Mouse (Mus musculus) midbrain, embryonic 13.5 days (tissue): ENCODE measurements at regions not wholly inside any gene's neighbourhood (a gene's known extent, or its start where the extent isn't known, plus 50 kb on each side); places are given as distances from the start of the nearest gene placed in this dataset.

Source experiments
- ATAC-seq: fragments of 200-750 bp; cut with Nextera tagmentation; 2 replicates; pipeline ENCODE4 v1.8.0; 2017; ENCODE audit warnings: mild to moderate bottlenecking, moderate TSS enrichment, moderate library complexity
- H3K27ac ChIP-seq: fragments of 300-500 bp; sonication (generic); 2 replicates; pipeline ENCODE4 v1.5.1; 2015; ENCODE audit warnings: inconsistent platforms, mild to moderate bottlenecking, moderate library complexity
- H3K27me3 ChIP-seq: fragments of 300-500 bp; sonication (generic); 2 replicates; pipeline ENCODE4 v1.6.1; 2015; ENCODE audit warnings: mild to moderate bottlenecking, inconsistent platforms
- H3K36me3 ChIP-seq: fragments of 300-500 bp; sonication (generic); 2 replicates; pipeline ENCODE4 v1.6.1; 2015; ENCODE audit warnings: mild to moderate bottlenecking, inconsistent platforms
- H3K4me1 ChIP-seq: fragments of 300-500 bp; sonication (generic); replicated peaks from 2 replicates; pipeline ENCODE4 v1.6.1; 2015; ENCODE audit warnings: inconsistent platforms
- H3K4me2 ChIP-seq: fragments of 300-500 bp; sonication (generic); replicated peaks from 2 replicates; pipeline ENCODE4 v1.6.1; 2015; ENCODE audit warnings: moderate library complexity, mild to moderate bottlenecking, inconsistent platforms
- H3K4me3 ChIP-seq: fragments of 300-500 bp; sonication (generic); replicated peaks from 2 replicates; pipeline ENCODE4 v1.5.1; 2015; ENCODE audit warnings: mild to moderate bottlenecking, inconsistent platforms
- H3K9ac ChIP-seq: fragments of 300-500 bp; sonication (generic); replicated peaks from 2 replicates; pipeline ENCODE4 v1.6.1; 2015; ENCODE audit warnings: mild to moderate bottlenecking, inconsistent platforms
- H3K9me3 ChIP-seq: fragments of 300-500 bp; sonication (generic); 2 replicates; pipeline ENCODE4 v1.6.1; 2016; ENCODE audit warnings: mild to moderate bottlenecking, inconsistent platforms
- WGBS: fragments of 180-500 bp; shearing (Covaris S2); methylation state at CpG from one replicate; pipeline ENCODE4 v1.1.7; 2015; 5-methylcytosine and 5-hydroxymethylcytosine counted together

DNA sequence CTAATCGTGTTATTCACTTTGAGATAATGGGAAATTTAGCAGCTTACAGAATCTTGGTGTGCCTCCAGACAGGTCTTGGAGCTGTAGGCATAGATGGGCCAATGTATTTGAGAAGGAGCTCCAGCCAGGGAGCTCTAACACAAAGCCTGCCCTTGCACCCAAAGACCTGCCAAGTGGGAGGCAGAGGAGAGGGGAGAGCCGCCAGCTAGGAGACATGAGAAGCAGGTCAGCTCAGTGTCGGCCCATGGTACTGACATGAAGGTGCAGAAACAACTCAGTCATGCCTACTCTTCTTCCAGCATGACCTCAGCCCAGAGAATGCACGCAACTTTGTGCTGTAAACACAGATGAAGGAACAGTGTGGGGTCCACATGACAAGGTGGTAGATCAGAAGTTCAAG is 128.8 kb downstream of the Ackr3 start:
- Histone ChIP-seq H3K27ac (no peak overlapping the region), H3K4me3 (no peak overlapping the region), H3K27me3 (0 out of 2 replicates have a peak, but pooled peaks cover 5% of the 10 kb centered on the region), H3K4me1 (peaks cover 17% of the 10 kb centered on the region), H3K9me3 (no peaks in the 10 kb centered on the region), H3K4me2 (no peak overlapping the region), H3K9ac (no peak overlapping the region), H3K36me3 (no peaks in the 10 kb centered on the region)
- no peak for ATAC-seq
- WGBS, result 85% methylated on average over 4 of the region's 4 CpGs

DNA sequence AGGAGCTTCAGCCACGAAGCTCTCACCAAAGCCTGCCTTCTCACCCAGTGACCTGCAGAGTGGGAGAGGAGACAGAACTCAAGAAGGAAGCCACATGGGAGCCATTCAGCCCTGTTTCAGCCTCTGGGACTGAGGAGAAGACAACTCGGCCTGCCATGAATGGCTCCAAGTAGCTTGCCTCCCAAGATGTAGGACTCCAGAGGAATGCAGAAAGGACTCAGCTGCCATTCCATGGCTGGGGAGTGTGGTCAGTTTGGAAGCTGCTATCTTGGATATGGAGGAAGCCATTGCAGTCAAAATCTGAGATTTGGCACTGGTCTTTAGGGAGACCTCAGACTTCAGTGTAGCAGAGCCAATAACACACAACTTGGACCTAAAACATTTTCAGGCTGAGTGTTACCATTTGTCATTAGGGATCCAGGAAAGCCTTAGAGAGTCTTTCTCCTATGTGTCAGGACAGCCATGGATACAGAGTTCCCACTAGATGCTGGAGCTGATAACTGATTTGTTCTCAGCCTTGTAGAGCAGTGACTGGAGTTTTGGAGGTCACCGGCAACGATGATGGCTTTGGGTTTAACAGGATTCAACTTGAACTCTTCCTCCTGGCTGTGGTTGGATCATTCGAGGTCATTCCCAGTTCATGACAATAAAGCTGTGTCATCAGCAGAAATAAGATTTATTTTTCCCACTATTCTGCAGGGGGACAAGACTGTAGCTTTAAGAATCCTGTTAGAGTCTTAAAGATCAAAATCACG is 130.1 kb downstream of the Ackr3 start:
- Histone ChIP-seq H3K9ac (no peak overlapping the region), H3K9me3 (no peaks in the 10 kb centered on the region), H3K27me3 (0 out of 2 replicates have a peak, but pooled peaks cover 5% of the 10 kb centered on the region), H3K36me3 (no peaks in the 10 kb centered on the region), H3K27ac (no peak overlapping the region), H3K4me1 (peaks cover 11% of the 10 kb centered on the region), H3K4me3 (no peak overlapping the region), H3K4me2 (no peak overlapping the region)
- no peak for ATAC-seq
- 85% methylated on average over 6 of the region's 6 CpGs for WGBS

DNA sequence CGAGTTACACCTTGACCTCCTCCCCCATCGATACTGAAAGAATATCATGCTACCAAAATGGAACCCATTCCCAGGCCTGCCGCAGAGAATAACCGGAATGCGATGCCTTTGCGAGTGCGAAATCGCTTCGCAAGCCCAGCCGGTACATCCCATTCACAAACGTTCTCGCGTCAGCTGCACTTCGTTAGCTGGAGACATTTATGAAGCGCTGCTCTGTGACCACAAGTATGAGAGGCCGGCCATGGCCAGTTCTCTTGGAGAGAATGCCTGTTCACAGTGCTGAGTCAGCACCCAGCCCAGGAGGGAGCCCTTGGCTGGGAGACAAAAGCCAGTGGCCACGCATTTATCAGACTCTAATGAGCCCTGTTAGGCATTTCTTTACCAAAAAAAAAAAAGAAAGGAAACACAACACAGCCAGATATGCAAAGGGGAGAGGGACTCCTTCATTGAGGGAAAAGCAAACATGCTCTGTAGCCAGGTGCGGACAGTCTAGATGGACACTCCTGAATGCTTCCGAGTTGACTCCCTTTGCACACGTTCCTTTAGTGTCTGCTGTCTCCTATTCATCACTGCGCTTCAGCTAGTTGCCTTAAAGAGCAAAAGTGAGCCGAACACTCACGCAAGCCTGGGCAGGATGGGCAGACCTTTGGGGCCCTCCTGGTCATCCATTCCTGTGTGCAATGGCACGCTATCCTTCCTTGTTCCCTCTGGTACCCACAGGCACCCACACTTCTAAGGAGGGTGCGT is 131.4 kb downstream of the Ackr3 start:
- WGBS, result 61% methylated on average over 25 of the region's 25 CpGs
- Histone ChIP-seq H3K4me2 (no peak overlapping the region), H3K9ac (no peak overlapping the region), H3K9me3 (no peaks in the 10 kb centered on the region), H3K36me3 (no peaks in the 10 kb centered on the region), H3K27ac (no peak overlapping the region), H3K27me3 (0 out of 2 replicates have a peak, but pooled peaks cover 5% of the 10 kb centered on the region), H3K4me1 (peaks cover 11% of the 10 kb centered on the region), H3K4me3 (no peak overlapping the region)
- ATAC-seq, result peak; percentile 65

GRCm38 (mm10) chr1:90337876-90338316 is 134.1 kb downstream of the Ackr3 start:
- H3K9ac ChIP-seq, result no peak overlapping the region
- no peaks in the 10 kb centered on the region for H3K36me3 ChIP-seq
- H3K27ac ChIP-seq, result no peak overlapping the region
- H3K4me2 ChIP-seq, result no peak overlapping the region
- H3K27me3 ChIP-seq, result peaks cover 3% of the 10 kb centered on the region; the same call in 1 of the 2 replicates
- no peak for ATAC-seq
- peaks cover 16% of the 10 kb centered on the region for H3K4me1 ChIP-seq
- 91% methylated on average over 12 of the region's 12 CpGs for WGBS
- no peaks in the 10 kb centered on the region for H3K9me3 ChIP-seq
- no peak overlapping the region for H3K4me3 ChIP-seq

- Histone ChIP-seq H3K9me3 (no peaks in the 10 kb centered on the region; the same call in 1 of the 2 replicates), H3K4me1 (peaks cover 5% of the 10 kb centered on the region; the same call in 1 of the 2 replicates), H3K36me3 (no peaks in the 10 kb centered on the region), H3K4me2 (no peak overlapping the region), H3K27me3 (peaks cover 3% of the 10 kb centered on the region; the same call in 1 of the 2 replicates), H3K4me3 (no peak overlapping the region), H3K27ac (no peak overlapping the region), H3K9ac (no peak overlapping the region)
- no peak; the same call in 1 of the 2 replicates for ATAC-seq
- WGBS, result 19% methylated on average over 1 of the region's 1 CpGs
These were observed 138.6 kb downstream of the Ackr3 start for GRCm38 (mm10) chr1:90342346-90342745.

GRCm38 (mm10) chr1:90343492-90343891 is 139.7 kb downstream of the Ackr3 start:
- Histone ChIP-seq H3K36me3 (no peaks in the 10 kb centered on the region), H3K4me2 (no peak overlapping the region), H3K27me3 (peaks cover 3% of the 10 kb centered on the region; the same call in 1 of the 2 replicates), H3K4me1 (peaks cover 5% of the 10 kb centered on the region; the same call in 1 of the 2 replicates), H3K27ac (no peak overlapping the region), H3K9me3 (no peaks in the 10 kb centered on the region; the same call in 1 of the 2 replicates), H3K9ac (no peak overlapping the region), H3K4me3 (no peak overlapping the region)
- ATAC-seq, result no peak
- 39% methylated on average over 2 of the region's 2 CpGs for WGBS

DNA sequence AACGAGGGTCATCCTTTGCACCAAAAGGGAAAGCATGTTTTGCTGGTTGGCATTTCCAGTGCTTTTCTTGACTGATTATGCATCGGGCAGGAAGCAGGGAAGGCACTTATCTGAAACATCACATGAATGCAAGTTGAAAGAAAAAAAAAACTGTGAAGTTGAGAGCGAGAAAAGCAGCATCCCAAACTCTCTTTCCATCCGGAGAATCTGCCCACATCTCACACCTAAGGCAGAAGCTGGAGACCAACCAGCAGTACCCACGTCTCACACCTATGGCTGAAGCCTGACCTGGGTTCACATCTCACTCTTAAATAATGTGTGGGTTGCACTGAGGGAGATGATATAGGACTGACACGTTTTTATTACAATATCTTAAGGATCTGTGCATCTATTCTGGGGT is 143.3 kb downstream of the Ackr3 start:
- peaks cover 6% of the 10 kb centered on the region; the same call in 1 of the 2 replicates for H3K4me1 ChIP-seq
- H3K9me3 ChIP-seq, result no peaks in the 10 kb centered on the region; the same call in 1 of the 2 replicates
- no peak overlapping the region for H3K4me2 ChIP-seq
- no peaks in the 10 kb centered on the region for H3K27me3 ChIP-seq
- H3K36me3 ChIP-seq, result no peaks in the 10 kb centered on the region
- H3K9ac ChIP-seq, result no peak overlapping the region
- ATAC-seq, result no peak
- no peak overlapping the region for H3K4me3 ChIP-seq
- no peak overlapping the region for H3K27ac ChIP-seq
- WGBS, result 76% methylated on average over 6 of the region's 6 CpGs

DNA sequence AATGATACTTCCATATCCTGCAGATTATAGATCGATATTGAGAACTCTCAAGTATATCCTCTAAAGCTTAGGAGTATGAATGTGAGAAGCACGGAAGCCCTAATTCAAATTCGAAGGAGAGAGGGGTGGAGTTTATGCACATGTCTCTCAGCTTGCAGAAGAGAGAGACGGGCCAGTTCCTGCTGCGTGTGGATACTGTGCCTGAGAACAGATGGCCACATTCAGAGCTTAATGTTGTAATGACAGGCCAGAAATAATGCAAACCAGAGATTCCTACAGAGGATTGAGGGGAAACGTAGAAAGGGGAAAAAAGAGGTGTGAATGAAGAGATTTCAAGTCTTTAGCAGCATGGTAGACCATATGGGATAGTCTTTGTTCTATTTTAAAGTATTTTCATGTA is 145.8 kb downstream of the Ackr3 start:
- Histone ChIP-seq H3K4me1 (peaks cover 21% of the 10 kb centered on the region), H3K9me3 (no peaks in the 10 kb centered on the region; the same call in 1 of the 2 replicates), H3K4me3 (no peak overlapping the region), H3K9ac (no peak overlapping the region), H3K4me2 (no peak overlapping the region), H3K27me3 (no peaks in the 10 kb centered on the region), H3K27ac (no peak overlapping the region), H3K36me3 (no peaks in the 10 kb centered on the region)
- WGBS, result 38% methylated on average over 6 of the region's 6 CpGs
- ATAC-seq, result no peak

- Histone ChIP-seq H3K27ac (no peak overlapping the region), H3K9ac (no peak overlapping the region), H3K9me3 (no peaks in the 10 kb centered on the region; the same call in 1 of the 2 replicates), H3K36me3 (no peaks in the 10 kb centered on the region), H3K4me1 (peaks cover 21% of the 10 kb centered on the region), H3K27me3 (0 out of 2 replicates have a peak, but pooled peaks cover 3% of the 10 kb centered on the region), H3K4me2 (no peak overlapping the region), H3K4me3 (no peak overlapping the region)
- WGBS, result 7% methylated on average over 7 of the region's 7 CpGs
- peak; percentile 53; the same call in 1 of the 2 replicates for ATAC-seq
These were observed 149.5 kb downstream of the Ackr3 start for GRCm38 (mm10) chr1:90353325-90353724.

DNA sequence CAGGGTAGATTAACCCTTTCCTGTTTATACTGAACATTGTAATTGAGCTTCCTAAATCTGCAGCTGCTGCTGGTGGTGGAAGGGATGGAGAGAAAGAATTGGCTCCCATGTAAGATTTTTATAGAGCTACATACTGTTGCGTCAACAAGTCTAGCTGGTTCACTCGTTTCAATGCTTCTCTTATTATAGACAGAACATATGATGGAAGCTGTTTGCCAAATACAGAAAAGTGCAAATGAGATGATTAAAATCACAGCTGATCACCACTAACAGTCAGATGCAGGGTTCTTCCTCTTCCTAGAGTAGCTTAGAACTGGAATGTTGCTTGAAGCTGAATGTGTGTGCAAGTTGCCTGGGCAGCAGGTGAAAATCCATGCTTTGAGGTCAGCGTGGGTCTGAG is 152.8 kb downstream of the Ackr3 start:
- Histone ChIP-seq H3K36me3 (no peaks in the 10 kb centered on the region), H3K4me3 (no peak overlapping the region), H3K4me2 (no peak overlapping the region), H3K27me3 (0 out of 2 replicates have a peak, but pooled peaks cover 3% of the 10 kb centered on the region), H3K9ac (no peak overlapping the region), H3K4me1 (peaks cover 19% of the 10 kb centered on the region), H3K27ac (no peak overlapping the region), H3K9me3 (no peaks in the 10 kb centered on the region)
- ATAC-seq, result no peak
- WGBS, result 91% methylated on average over 3 of the region's 3 CpGs

GRCm38 (mm10) chr1:90357391-90357790 is 153.6 kb downstream of the Ackr3 start:
- Histone ChIP-seq H3K36me3 (no peaks in the 10 kb centered on the region), H3K9ac (no peak overlapping the region), H3K4me3 (no peak overlapping the region), H3K27ac (no peak overlapping the region), H3K4me1 (peaks cover 19% of the 10 kb centered on the region), H3K9me3 (no peaks in the 10 kb centered on the region), H3K27me3 (0 out of 2 replicates have a peak, but pooled peaks cover 3% of the 10 kb centered on the region), H3K4me2 (no peak overlapping the region)
- ATAC-seq, result no peak

DNA sequence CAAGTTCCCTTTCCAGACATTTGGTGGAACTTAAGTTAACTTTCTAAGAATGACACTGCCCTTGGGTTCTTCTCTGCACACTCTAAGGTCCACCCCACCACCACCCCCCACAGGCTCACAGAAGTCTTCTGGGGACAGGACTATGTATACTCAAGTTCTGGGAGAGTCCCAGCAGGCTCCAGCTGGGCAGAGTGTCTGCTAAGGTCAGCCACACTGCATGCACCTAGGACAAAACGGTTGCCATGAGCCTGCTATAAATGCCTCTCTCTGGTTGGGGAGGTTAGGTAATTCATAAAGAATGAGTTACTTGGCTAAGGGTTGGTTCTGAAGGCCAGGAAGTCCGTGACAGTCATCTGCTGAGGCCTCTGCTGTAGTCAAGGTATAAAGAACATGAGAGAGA is 155.2 kb downstream of the Ackr3 start:
- ATAC-seq, result no peak
- no peaks in the 10 kb centered on the region for H3K9me3 ChIP-seq
- WGBS, result 72% methylated on average over 2 of the region's 2 CpGs
- no peak overlapping the region for H3K27ac ChIP-seq
- no peaks in the 10 kb centered on the region for H3K36me3 ChIP-seq
- H3K9ac ChIP-seq, result no peak overlapping the region
- H3K4me3 ChIP-seq, result no peak overlapping the region
- peaks cover 4% of the 10 kb centered on the region; the same call in 1 of the 2 replicates for H3K4me1 ChIP-seq
- peaks cover 3% of the 10 kb centered on the region; the same call in 1 of the 2 replicates for H3K27me3 ChIP-seq
- no peak overlapping the region for H3K4me2 ChIP-seq
